Mouse (Mus musculus) liver, embryonic 12.5 days (tissue): ENCODE results near the gene Nup54. TPM values are rescaled to one million over a fixed set of nuclear protein-coding genes. Genes with fewer than 3 reads are reported as not detected.

Source experiments
- ATAC-seq: fragments of 200-750 bp; cut with Nextera tagmentation; 2 replicates; pipeline ENCODE4 v1.8.0; 2017; ENCODE audit warnings: moderate number of reproducible peaks, mild to moderate bottlenecking, moderate library complexity
- H3K27ac ChIP-seq: fragments of 300-500 bp; sonication (generic); 2 replicates; pipeline ENCODE4 v1.5.1; 2016; ENCODE audit warnings: mild to moderate bottlenecking
- H3K27me3 ChIP-seq: fragments of 300-500 bp; sonication (generic); replicated peaks from 2 replicates; pipeline ENCODE4 v1.6.1; 2016; ENCODE audit warnings: mild to moderate bottlenecking, moderate library complexity
- H3K36me3 ChIP-seq: fragments of 300-500 bp; sonication (generic); 2 replicates; pipeline ENCODE4 v1.6.1; 2016; ENCODE audit warnings: mild to moderate bottlenecking, moderate library complexity
- H3K4me1 ChIP-seq: fragments of 300-500 bp; sonication (generic); 2 replicates; pipeline ENCODE4 v1.6.1; 2016
- H3K4me2 ChIP-seq: fragments of 300-500 bp; sonication (generic); 2 replicates; pipeline ENCODE4 v1.6.1; 2016; ENCODE audit warnings: mild to moderate bottlenecking, moderate library complexity
- H3K4me3 ChIP-seq: fragments of 300-500 bp; sonication (generic); 2 replicates; pipeline ENCODE4 v1.5.1; 2016; ENCODE audit warnings: mild to moderate bottlenecking, moderate library complexity
- H3K9ac ChIP-seq: fragments of 300-500 bp; sonication (generic); 2 replicates; pipeline ENCODE4 v1.6.1; 2016; ENCODE audit warnings: mild to moderate bottlenecking, moderate library complexity
- H3K9me3 ChIP-seq: fragments of 300-500 bp; sonication (generic); replicated peaks from 2 replicates; pipeline ENCODE4 v1.6.1; 2016; ENCODE audit warnings: mild to moderate bottlenecking, moderate library complexity
- WGBS: fragments of 180-500 bp; shearing (Covaris S2); methylation state at CpG from one replicate; pipeline ENCODE4 v1.1.7; 2016; ENCODE audit not compliant: insufficient replicate concordance; 5-methylcytosine and 5-hydroxymethylcytosine counted together
- polyA plus RNA-seq: library from polyadenylated mRNA; unstranded; fragments of >200 nt; fragmentation: Nextera tagmentation; extraction: Ambion mirVana; gene quantifications from 2 replicates; pipeline ENCODE4 v1.2.1, GENCODE M21; 2016

The Nup54 gene
- 49.0 and 49.2 TPM in 2 replicates for polyA plus RNA-seq

DNA sequence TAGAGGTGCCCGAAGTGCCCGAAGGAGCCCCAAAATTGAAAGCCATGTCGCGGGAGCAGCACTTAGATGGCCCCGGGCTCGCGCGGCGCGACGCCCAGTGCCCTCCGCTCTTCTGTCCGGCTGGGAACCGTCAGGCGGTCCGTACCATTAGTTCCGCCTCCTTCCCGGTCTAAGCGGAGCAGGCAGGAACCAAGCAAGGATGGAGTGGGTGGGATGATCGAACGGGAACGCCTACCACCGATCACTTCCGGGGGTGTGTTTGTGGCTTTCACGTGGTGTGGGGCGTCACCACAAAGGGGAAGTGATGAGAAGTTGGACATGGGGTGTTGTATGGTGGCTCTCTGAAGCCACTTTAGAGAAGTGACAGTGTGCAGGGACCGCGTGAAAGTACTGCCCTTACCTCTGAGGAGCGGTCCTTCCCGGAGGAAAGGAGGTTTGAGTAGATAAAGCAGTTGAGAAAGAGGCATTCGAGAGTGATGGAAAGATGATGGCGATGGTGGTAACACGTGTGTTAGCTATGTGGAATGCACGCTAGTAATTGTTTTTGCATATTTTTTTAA lies at the start of gene Nup54:
Nup54 (minus strand) TSS at position 195 of the 560 bp plus-strand sequence.
- Histone ChIP-seq H3K4me3 (peak within 1 kb of the TSS; percentile 79), H3K4me2 (peak within 1 kb of the TSS; percentile 85), H3K4me1 (peaks cover 36% of the 10 kb centered on the region), H3K9me3 (no peaks in the 10 kb centered on the region), H3K36me3 (peaks cover 9% of the 10 kb centered on the region), H3K9ac (peak within 1 kb of the TSS; percentile 90), H3K27me3 (no peaks in the 10 kb centered on the region), H3K27ac (peak within 1 kb of the TSS; percentile 92)
- WGBS, result under 1% methylated on average over 34 of the region's 34 CpGs
- peak; percentile 98 for ATAC-seq

DNA sequence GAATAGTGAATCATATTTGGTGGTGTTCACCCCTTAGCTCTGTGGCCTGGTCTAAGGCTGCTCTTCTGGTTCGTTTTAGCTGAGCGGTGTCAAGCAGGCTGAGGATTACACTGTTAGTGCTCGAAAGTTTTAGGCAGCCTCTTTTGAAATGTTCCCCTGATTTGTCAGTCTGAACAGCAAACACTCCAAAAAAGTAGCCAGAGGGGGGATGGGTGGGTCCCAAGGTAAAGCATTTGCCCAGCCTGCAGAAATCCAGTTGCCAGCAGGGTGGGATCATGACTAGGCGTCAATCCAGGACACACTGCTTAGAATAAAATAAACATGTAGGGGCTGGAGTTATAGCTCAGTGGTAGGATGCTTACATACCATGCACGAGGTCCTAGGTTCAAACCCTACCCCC lies 37.8 kb upstream of the Nup54 start:
- peaks cover 13% of the 10 kb centered on the region for H3K4me1 ChIP-seq
- peaks cover 10% of the 10 kb centered on the region; the same call in 1 of the 2 replicates for H3K36me3 ChIP-seq
- no peak overlapping the region for H3K4me2 ChIP-seq
- H3K9me3 ChIP-seq, result no peaks in the 10 kb centered on the region
- no peak overlapping the region for H3K4me3 ChIP-seq
- ATAC-seq, result no peak
- H3K27me3 ChIP-seq, result no peaks in the 10 kb centered on the region
- 77% methylated on average over 5 of the region's 5 CpGs for WGBS
- no peak overlapping the region for H3K9ac ChIP-seq
- no peak overlapping the region for H3K27ac ChIP-seq

DNA sequence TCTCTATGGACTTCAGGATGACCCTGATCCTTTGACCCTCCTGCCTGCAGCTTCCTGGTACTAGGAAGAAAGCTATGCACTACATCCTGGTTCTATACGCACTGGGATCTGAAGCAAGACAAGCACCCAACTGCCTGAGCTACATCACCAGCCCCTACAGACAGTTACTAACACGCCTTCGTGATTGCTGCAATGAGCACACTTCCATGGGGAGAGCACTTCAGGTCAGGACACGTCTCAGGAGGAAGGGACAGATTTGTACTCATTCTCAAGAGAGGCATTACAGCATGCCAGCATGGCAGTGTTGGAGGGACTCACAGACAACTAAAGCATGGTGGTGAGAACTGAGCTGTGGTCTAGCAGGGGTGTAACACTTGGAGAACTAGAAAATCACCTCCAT lies 36.5 kb upstream of the Nup54 start:
- Histone ChIP-seq H3K36me3 (peaks cover 10% of the 10 kb centered on the region; the same call in 1 of the 2 replicates), H3K9ac (no peak overlapping the region), H3K27me3 (no peaks in the 10 kb centered on the region), H3K4me3 (no peak overlapping the region), H3K4me1 (peaks cover 25% of the 10 kb centered on the region), H3K27ac (no peak overlapping the region), H3K9me3 (no peaks in the 10 kb centered on the region), H3K4me2 (no peak overlapping the region)
- no peak for ATAC-seq
- WGBS, result 78% methylated on average over 4 of the region's 4 CpGs

DNA sequence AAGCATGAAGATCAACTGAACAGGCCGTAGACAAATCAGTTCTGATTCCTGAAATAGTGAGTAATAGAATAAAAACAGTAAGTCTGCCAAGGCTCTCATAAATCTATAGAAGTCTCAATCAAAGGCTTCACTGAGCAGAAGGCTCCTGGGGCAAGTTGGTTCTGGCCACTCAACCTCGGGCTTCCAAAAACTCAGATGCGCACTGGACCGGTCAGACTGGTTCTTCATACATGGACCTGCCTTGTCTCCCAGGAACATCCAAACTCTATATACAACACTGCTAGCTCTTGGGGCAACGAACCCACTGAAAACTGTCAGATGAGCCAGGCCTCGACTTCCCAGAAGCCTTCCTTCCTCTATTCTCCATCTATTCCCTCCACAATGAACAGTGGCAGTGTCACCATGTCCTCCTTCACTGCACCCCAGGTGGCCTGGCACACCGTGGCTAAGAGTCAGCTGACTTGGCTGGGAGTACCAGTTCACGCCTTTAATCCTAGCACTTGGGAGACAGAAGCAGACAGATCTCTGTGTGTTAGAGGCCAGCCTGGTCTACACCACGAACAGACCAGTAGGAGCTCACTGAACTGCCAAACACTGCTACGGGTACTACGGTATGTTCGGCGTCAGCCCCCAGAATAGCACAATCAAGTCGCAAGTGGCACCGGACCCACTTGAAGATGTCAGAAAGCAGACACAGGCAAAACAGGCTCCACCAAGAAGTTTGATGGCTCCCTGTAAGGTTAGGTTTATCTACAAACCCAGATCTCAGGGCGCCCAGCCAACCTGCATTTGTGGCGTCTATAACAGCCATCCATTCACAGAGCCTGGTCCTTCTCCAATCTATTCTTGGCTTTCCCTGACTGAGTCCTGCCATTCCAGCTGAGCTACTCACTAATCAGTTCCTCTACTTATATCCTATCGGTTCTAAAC lies 34.4 kb upstream of the Nup54 start:
- Histone ChIP-seq H3K36me3 (peaks cover 6% of the 10 kb centered on the region; the same call in 1 of the 2 replicates), H3K9me3 (no peaks in the 10 kb centered on the region), H3K4me3 (no peak overlapping the region), H3K27me3 (no peaks in the 10 kb centered on the region), H3K9ac (no peak overlapping the region), H3K4me2 (no peak overlapping the region), H3K27ac (no peak overlapping the region), H3K4me1 (peaks cover 25% of the 10 kb centered on the region)
- no peak for ATAC-seq
- 78% methylated on average over 18 of the region's 18 CpGs for WGBS

DNA sequence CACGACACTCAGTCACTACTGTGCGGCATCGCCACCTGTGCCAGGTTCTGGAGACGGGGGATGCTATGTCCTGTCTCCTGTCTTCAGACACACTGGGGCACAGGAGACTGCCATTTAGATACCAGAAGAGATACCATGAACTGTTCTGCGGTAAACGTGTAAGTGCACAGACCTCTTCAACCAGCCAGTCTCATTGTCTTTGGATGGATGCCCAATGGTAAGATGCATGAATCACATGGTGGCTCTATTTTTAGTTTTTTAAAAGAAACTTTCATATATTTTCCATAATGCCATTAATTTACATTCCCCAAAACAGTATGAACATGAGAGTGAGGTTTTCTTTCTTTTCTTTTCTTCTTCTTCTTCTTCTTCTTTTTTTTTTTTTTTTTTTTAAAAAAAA lies 33.2 kb upstream of the Nup54 start:
- Histone ChIP-seq H3K9ac (no peak overlapping the region), H3K27ac (no peak overlapping the region), H3K4me3 (no peak overlapping the region), H3K27me3 (no peaks in the 10 kb centered on the region), H3K4me1 (peaks cover 25% of the 10 kb centered on the region), H3K4me2 (no peak overlapping the region), H3K36me3 (peaks cover 6% of the 10 kb centered on the region; the same call in 1 of the 2 replicates), H3K9me3 (no peaks in the 10 kb centered on the region)
- no peak for ATAC-seq
- WGBS, result 81% methylated on average over 6 of the region's 6 CpGs

DNA sequence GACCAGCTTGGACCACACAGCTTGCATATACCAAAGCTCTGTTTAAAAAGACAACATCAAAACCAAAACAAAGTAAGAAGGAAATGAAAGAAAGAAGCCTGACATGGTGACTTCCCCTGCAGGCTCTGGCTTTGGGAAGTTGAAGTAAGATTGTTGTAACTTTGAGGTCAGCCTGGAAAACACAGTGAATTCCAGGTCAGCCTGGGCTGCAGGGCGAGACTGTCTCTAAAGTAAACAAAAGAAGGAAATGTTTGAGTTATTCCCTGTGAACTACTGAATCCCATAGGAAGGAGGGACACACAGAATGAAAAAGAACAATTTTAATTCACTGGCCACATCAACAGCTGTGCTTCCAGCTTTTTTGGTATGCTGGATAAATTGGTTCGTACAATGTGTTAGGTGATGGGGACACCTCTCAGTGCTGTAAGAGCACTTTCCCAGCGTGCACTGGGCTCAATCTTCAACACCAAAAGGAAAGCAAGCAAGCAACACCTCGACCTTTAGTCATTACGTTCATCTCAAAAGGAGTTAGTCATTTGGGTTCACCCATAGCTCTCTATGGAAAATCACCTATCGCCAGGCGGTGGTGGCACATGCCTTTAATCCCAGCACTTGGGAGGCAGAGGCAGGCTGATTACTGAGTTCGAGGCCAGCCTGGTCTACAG lies 32.2 kb upstream of the Nup54 start:
- Histone ChIP-seq H3K9ac (no peak overlapping the region), H3K36me3 (peaks cover 3% of the 10 kb centered on the region; the same call in 1 of the 2 replicates), H3K4me1 (peaks cover 17% of the 10 kb centered on the region), H3K27ac (no peak overlapping the region), H3K4me3 (no peak overlapping the region), H3K27me3 (no peaks in the 10 kb centered on the region), H3K9me3 (no peaks in the 10 kb centered on the region), H3K4me2 (no peak overlapping the region)
- WGBS, result 67% methylated on average over 8 of the region's 8 CpGs
- no peak for ATAC-seq

DNA sequence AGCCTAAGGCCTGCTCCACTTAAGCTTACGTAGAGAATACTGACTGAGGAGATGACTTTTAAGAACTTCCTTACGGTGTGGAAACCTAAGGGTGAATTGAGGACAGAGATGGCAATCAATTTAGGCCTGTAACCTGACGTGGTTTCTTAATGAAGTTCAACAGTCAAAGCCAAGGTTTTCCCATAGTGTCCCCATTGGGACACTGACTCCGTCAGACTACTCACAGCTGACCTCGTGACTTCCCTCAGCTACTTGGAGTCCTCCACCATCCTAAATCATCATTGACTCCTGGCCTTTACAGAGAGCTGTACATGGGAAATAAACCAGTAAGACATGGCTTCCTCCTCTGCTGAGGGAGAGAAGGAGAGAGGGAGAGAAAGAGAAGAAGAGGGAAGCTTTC lies 30.5 kb upstream of the Nup54 start:
- Histone ChIP-seq H3K9me3 (no peaks in the 10 kb centered on the region), H3K36me3 (peaks cover 5% of the 10 kb centered on the region; the same call in 1 of the 2 replicates), H3K4me1 (peaks cover 16% of the 10 kb centered on the region), H3K4me2 (no peak overlapping the region), H3K27ac (no peak overlapping the region), H3K4me3 (no peak overlapping the region), H3K9ac (no peak overlapping the region), H3K27me3 (no peaks in the 10 kb centered on the region)
- WGBS, result 79% methylated on average over 5 of the region's 5 CpGs
- ATAC-seq, result no peak

DNA sequence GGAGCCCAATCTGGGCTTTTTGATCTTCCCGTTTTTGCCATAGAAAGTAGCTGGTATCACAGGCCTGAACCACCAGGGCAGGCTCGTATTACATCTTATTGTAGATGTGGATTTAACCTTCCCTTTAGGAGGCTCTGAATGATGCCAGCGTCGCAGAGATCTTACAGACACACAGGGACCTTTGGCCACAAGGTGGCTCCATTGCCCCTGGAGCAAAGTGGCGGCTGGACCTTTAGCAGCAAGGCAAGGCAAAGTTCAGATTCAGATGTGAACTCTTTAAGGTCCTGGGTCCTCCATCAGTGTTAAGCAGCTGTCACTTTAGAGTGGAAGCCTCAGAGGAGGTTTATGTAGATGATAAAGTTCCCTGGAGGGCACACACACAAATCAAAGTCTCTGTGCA lies 26.3 kb upstream of the Nup54 start:
- H3K4me3 ChIP-seq, result no peak overlapping the region
- WGBS, result 36% methylated on average over 5 of the region's 5 CpGs
- H3K4me1 ChIP-seq, result peaks cover 13% of the 10 kb centered on the region
- no peak overlapping the region for H3K9ac ChIP-seq
- no peak overlapping the region for H3K27ac ChIP-seq
- ATAC-seq, result no peak
- no peak overlapping the region for H3K4me2 ChIP-seq
- peaks cover 15% of the 10 kb centered on the region for H3K36me3 ChIP-seq
- H3K27me3 ChIP-seq, result no peaks in the 10 kb centered on the region
- H3K9me3 ChIP-seq, result no peaks in the 10 kb centered on the region

DNA sequence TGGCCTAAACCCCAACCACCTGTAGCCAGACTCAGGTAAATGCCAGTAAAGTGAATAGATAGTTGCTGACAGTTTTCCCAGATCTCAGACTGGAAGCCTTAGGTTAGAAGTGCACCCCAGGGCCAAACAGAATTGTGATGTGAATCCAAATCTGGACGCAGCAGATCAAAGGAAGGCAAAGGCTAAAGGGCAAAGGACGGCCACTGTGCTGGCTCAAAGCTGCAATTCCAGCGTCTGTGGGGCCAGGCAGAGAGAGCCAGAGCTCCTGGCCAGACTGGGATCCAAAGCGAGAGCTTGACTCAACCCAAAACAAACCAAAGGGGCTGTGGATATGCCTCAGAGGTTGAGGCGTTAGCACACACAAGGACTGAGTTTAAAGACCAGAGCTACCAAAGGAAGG lies 23.7 kb upstream of the Nup54 start:
- Histone ChIP-seq H3K9me3 (no peaks in the 10 kb centered on the region), H3K36me3 (peaks cover 22% of the 10 kb centered on the region), H3K4me3 (no peak overlapping the region), H3K9ac (no peak overlapping the region), H3K4me2 (no peak overlapping the region), H3K27me3 (no peaks in the 10 kb centered on the region), H3K27ac (no peak overlapping the region), H3K4me1 (peaks cover 13% of the 10 kb centered on the region)
- ATAC-seq, result no peak
- 58% methylated on average over 5 of the region's 5 CpGs for WGBS

DNA sequence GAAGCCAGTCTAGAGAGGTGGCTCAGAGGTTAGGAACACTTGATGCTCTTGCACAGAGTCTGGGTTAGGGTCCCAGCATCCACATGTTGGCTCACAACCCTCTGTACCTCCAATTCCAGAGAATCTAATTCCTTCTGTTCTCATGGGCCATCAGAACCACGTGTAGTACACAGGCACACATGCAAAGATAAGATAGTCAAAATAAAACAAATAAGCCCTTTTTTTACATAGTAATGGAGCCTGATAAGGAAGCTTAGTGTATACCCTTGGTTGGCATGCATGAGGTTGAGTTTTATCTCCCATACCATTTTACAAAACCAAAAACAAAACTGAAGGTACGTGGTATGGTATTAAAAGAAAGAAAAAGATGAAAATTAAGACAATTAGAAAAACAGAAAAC lies 22.4 kb upstream of the Nup54 start:
- peaks cover 13% of the 10 kb centered on the region for H3K4me1 ChIP-seq
- peak; percentile 73 for ATAC-seq
- H3K36me3 ChIP-seq, result peaks cover 23% of the 10 kb centered on the region
- H3K27ac ChIP-seq, result no peak overlapping the region
- 26% methylated on average over 2 of the region's 2 CpGs for WGBS
- no peak overlapping the region for H3K4me2 ChIP-seq
- H3K4me3 ChIP-seq, result no peak overlapping the region
- no peak overlapping the region for H3K9ac ChIP-seq
- H3K27me3 ChIP-seq, result no peaks in the 10 kb centered on the region
- H3K9me3 ChIP-seq, result no peaks in the 10 kb centered on the region

DNA sequence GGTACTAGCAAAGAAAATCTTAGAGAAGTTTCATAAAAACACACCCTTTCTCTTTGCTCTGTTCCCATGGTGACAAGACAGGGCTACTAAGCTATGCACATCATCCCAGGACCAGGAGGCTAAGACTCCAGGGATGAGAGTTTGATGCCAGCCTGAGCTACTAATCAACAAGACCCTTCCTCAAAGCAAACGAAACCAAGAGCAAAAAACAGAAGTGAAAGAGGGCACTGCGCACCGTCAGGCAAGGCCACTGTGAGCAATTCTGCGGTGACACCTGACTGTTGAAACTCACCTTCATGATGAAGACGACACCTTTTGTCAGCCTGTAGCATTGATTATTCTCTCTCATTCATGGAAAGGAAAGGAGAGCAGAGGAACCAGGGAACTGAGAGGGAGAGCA lies 17.9 kb upstream of the Nup54 start:
- Histone ChIP-seq H3K36me3 (peaks cover 42% of the 10 kb centered on the region), H3K4me3 (no peak overlapping the region), H3K4me2 (no peak overlapping the region), H3K27me3 (no peaks in the 10 kb centered on the region), H3K9me3 (no peaks in the 10 kb centered on the region), H3K9ac (no peak overlapping the region), H3K4me1 (peaks cover 10% of the 10 kb centered on the region), H3K27ac (no peak overlapping the region)
- WGBS, result 82% methylated on average over 5 of the region's 5 CpGs
- no peak for ATAC-seq

DNA sequence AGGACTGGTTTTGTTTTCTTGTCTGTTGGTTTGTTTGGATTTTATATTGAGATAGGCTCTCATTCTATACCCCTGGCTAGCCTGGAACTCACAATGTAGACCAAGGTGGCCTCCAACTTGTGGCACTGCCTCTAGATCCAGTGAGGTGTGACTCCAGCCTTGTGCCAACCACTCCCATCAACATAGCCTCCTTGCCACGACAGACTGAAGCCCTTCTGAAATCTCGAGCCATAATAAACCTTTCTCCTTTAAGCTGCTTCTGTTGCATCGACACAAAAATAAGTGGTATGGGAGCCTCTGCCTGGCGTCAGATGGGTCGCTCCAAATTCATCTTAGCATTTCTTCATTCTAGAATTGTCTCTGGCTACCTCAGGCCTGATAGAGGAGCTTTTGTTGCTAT lies 11.7 kb upstream of the Nup54 start:
- no peak overlapping the region for H3K27ac ChIP-seq
- H3K4me1 ChIP-seq, result peaks cover 15% of the 10 kb centered on the region
- no peak overlapping the region for H3K4me2 ChIP-seq
- H3K9me3 ChIP-seq, result no peaks in the 10 kb centered on the region
- H3K9ac ChIP-seq, result no peak overlapping the region
- H3K36me3 ChIP-seq, result peaks cover 43% of the 10 kb centered on the region
- ATAC-seq, result no peak
- WGBS, result 72% methylated on average over 5 of the region's 5 CpGs
- no peak overlapping the region for H3K4me3 ChIP-seq
- H3K27me3 ChIP-seq, result no peaks in the 10 kb centered on the region
